In genomic region chr7:136895356-136895755, GRCm38 (mm10) we compare ENCODE assay signal across 11 mouse cellular contexts. TPM values are rescaled to one million over a fixed set of nuclear protein-coding genes. Genes with fewer than 3 reads are reported as not detected.
DNase-seq lines count a peak whose midpoint lies in the region; ATAC-seq and TF ChIP-seq lines count a peak whose summit lies in the region.
"Had no signal": no experiment of that assay in that cellular context is flagged by ENCODE, and none has a peak within 500 bp of the region (broad histone marks: within the 10 kb centered on the region; RNA-seq: fewer than 3 reads in every experiment).

No protein-coding gene starts in this region.

- no peak overlapping the region for H3K9ac ChIP-seq in heart, adult 2 months (ENCODE audit: low read depth, low read length)
- no peak overlapping the region for H3K9ac ChIP-seq in lung, embryonic 14.5 days
- H3K9ac ChIP-seq in lung, postnatal 0 days (replicated peaks; ENCODE audit: low read depth): no peak overlapping the region
- H3K9ac ChIP-seq in liver, embryonic 13.5 days: no peak overlapping the region
- H3K9ac ChIP-seq: forebrain, embryonic 15.5 days had no signal

- peak overlapping the region; percentile 78 for H3K27ac ChIP-seq in heart, adult 2 months
- H3K27ac ChIP-seq in lung, embryonic 14.5 days (ENCODE audit: low read depth): no peak overlapping the region
- H3K27ac ChIP-seq in lung, postnatal 0 days (ENCODE audit: low read length): no peak overlapping the region
- no peak overlapping the region for H3K27ac ChIP-seq in liver, embryonic 13.5 days
- H3K27ac ChIP-seq: forebrain, embryonic 15.5 days had no signal

- no peaks in the 10 kb centered on the region for H3K79me2 ChIP-seq in heart, adult 2 months (replicated peaks; ENCODE audit: control insufficient read depth, insufficient read depth, low read length)

- TF ChIP-seq CTCF in heart, adult 2 months (IDR thresholded peaks at IDR 0.05): no peak
- TF ChIP-seq CTCF in lung, embryonic 14.5 days (IDR thresholded peaks at IDR 0.05; ENCODE audit: low read depth): no peak
- no peak for TF ChIP-seq CTCF in lung, postnatal 0 days (IDR thresholded peaks at IDR 0.05)

- DNase-seq in heart, adult 2 months: no peak
- no peak for DNase-seq in heart, postnatal 14 days
- no peak for DNase-seq in lung, embryonic 14.5 days
- no peak for DNase-seq in lung, postnatal 0 days (ENCODE audit: low spot score)
- DNase-seq in NIH3T3 (ENCODE audit: low read depth): peak; percentile 3
- no peak for DNase-seq in liver, embryonic 13.5 days
- DNase-seq in ovary, postnatal 14 days (ENCODE audit: low spot score): no peak
- no peak for DNase-seq in spleen, adult 12 weeks (ENCODE audit: low spot score)
- DNase-seq: embryo, embryonic 11 days; kidney, adult 2 months had no signal

- H3K36me3 ChIP-seq in heart, adult 2 months (ENCODE audit: control insufficient read depth, insufficient read depth, low read length): no peaks in the 10 kb centered on the region
- no peaks in the 10 kb centered on the region for H3K36me3 ChIP-seq in lung, embryonic 14.5 days (ENCODE audit: insufficient read depth)
- H3K36me3 ChIP-seq in lung, postnatal 0 days (ENCODE audit: insufficient read depth, low read length): no peaks in the 10 kb centered on the region
- H3K36me3 ChIP-seq in liver, embryonic 13.5 days: no peaks in the 10 kb centered on the region
- H3K36me3 ChIP-seq: forebrain, embryonic 15.5 days had no signal

- H3K9me3 ChIP-seq in lung, embryonic 14.5 days (ENCODE audit: low read depth, low read length): no peaks in the 10 kb centered on the region
- H3K9me3 ChIP-seq in lung, postnatal 0 days (ENCODE audit: low read length): no peaks in the 10 kb centered on the region
- no peaks in the 10 kb centered on the region for H3K9me3 ChIP-seq in liver, embryonic 13.5 days (replicated peaks)
- H3K9me3 ChIP-seq: forebrain, embryonic 15.5 days had no signal

- ATAC-seq in lung, embryonic 14.5 days (ENCODE audit: insufficient read depth): no peak
- no peak for ATAC-seq in lung, postnatal 0 days
- ATAC-seq in liver, embryonic 13.5 days (ENCODE audit: low read depth): no peak

- H3K27me3 ChIP-seq in heart, adult 2 months (ENCODE audit: control insufficient read depth, insufficient read depth, low read length): no peaks in the 10 kb centered on the region
- H3K27me3 ChIP-seq in lung, embryonic 14.5 days (ENCODE audit: insufficient read depth, low read length): no peaks in the 10 kb centered on the region
- H3K27me3 ChIP-seq in lung, postnatal 0 days (replicated peaks; ENCODE audit: insufficient read depth, low read length): no peaks in the 10 kb centered on the region
- no peaks in the 10 kb centered on the region for H3K27me3 ChIP-seq in liver, embryonic 13.5 days
- H3K27me3 ChIP-seq: forebrain, embryonic 15.5 days had no signal

- peaks cover 4% of the 10 kb centered on the region; the same call in 1 of the 2 replicates for H3K4me1 ChIP-seq in heart, adult 2 months (ENCODE audit: control insufficient read depth, insufficient read depth, low read length)
- peaks cover 15% of the 10 kb centered on the region for H3K4me1 ChIP-seq in lung, embryonic 14.5 days (ENCODE audit: insufficient read depth)
- H3K4me1 ChIP-seq in lung, postnatal 0 days (ENCODE audit: insufficient read depth, low read depth, low read length): peaks cover 4% of the 10 kb centered on the region; the same call in 1 of the 2 replicates
- peaks cover 28% of the 10 kb centered on the region for H3K4me1 ChIP-seq in liver, embryonic 13.5 days (replicated peaks)

- H3K4me2 ChIP-seq in lung, embryonic 14.5 days: peak overlapping the region; percentile 61
- H3K4me2 ChIP-seq in lung, postnatal 0 days (replicated peaks; ENCODE audit: low read depth, low read length): no peak overlapping the region
- peak overlapping the region; percentile 70 for H3K4me2 ChIP-seq in liver, embryonic 13.5 days

- no peak for TF ChIP-seq EP300 in heart, adult 2 months (IDR thresholded peaks at IDR 0.05; ENCODE audit: insufficient read depth, low read depth, low read length)
- no peak for TF ChIP-seq EP300 in lung, postnatal 0 days (IDR thresholded peaks at IDR 0.05)

- H3K4me3 ChIP-seq in heart, adult 2 months: no peak overlapping the region
- no peak overlapping the region for H3K4me3 ChIP-seq in lung, embryonic 14.5 days (ENCODE audit: low read depth, low read length)
- H3K4me3 ChIP-seq in lung, postnatal 0 days (ENCODE audit: low read depth, low read length): no peak overlapping the region
- no peak overlapping the region for H3K4me3 ChIP-seq in liver, embryonic 13.5 days (replicated peaks)

- WGBS in heart, adult 2 months: 90% methylated on average over 1 of the region's 1 CpGs
- WGBS in lung, embryonic 14.5 days: 86% methylated on average over 1 of the region's 1 CpGs
- WGBS in lung, postnatal 0 days: 78% methylated on average over 1 of the region's 1 CpGs
- 81% methylated on average over 1 of the region's 1 CpGs for WGBS in liver, embryonic 13.5 days (ENCODE audit: insufficient replicate concordance)

- intact Hi-C loops in heart, adult 2 months (cut with DNase I): no loop called here
- intact Hi-C loops in heart, postnatal 14 days (cut with DNase I): no loop called here

- TF ChIP-seq POLR2A in heart, adult 2 months (IDR thresholded peaks at IDR 0.05; ENCODE audit: insufficient read depth, low read depth, low read length): no peak

RNA-seq across cellular contexts. Expression of gene Mgmt, which starts 0.9 kb away (rescaled TPM):
- total RNA-seq in heart, adult 2 months (2021): 1 to 10 TPM; 3.6 to 3.7 TPM
- polyA plus RNA-seq in heart, adult 2 months (2012; rRNA removed): 3.7 and 3.8 TPM in 2 replicates
- total RNA-seq in heart, postnatal 14 days (2021): 1 to 10 TPM; 3.4 to 3.6 TPM
- polyA plus RNA-seq in lung, embryonic 14.5 days (2014; fragmentation: Nextera tagmentation; extraction: Ambion mirVana): 5.2 and 5.4 TPM in 2 replicates
- 1.7 and 1.8 TPM in 2 replicates for polyA plus RNA-seq in lung, postnatal 0 days (2015; fragmentation: Nextera tagmentation; extraction: Ambion mirVana)
- polyA plus RNA-seq in liver, embryonic 13.5 days (2015; fragmentation: Nextera tagmentation; extraction: Ambion mirVana): 3.3 and 3.4 TPM in 2 replicates
